Mouse (Mus musculus) R1 (cell line): Measurements from ENCODE around the gene Hoxd8.
A peak's percentile ranks its signal among the peaks of the same experiment; 100 is the strongest.

Source experiments
- DNase-seq: peaks from one replicate; pipeline ENCODE4 v3.0.0-alpha.2; 2018; ENCODE audit warnings: low read depth, low spot score

The Hoxd8 gene

DNA sequence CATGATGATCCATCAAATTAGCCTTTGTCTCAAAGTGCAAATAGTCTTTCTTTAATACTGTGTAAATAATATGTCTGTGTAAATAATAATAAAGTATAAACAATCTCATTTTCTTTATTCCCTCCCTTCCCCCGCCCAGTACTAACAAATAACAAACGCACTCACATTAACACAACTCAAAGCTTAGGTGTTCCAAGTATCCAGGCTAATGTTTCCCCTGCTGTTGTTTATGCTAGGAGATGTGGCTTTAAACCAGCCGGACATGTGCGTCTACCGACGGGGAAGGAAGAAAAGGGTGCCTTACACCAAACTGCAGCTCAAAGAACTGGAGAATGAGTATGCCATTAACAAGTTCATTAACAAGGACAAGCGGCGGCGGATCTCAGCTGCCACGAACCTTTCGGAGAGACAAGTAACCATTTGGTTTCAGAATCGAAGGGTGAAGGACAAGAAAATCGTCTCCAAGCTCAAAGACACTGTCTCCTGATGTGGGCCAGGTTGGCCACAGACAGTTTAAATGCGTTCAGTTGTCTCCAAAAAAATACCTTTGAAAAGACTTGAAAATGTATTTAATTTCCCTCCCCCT is 34.7 kb upstream of the Hoxd8 start:
- peak; percentile 21 for DNase-seq

DNA sequence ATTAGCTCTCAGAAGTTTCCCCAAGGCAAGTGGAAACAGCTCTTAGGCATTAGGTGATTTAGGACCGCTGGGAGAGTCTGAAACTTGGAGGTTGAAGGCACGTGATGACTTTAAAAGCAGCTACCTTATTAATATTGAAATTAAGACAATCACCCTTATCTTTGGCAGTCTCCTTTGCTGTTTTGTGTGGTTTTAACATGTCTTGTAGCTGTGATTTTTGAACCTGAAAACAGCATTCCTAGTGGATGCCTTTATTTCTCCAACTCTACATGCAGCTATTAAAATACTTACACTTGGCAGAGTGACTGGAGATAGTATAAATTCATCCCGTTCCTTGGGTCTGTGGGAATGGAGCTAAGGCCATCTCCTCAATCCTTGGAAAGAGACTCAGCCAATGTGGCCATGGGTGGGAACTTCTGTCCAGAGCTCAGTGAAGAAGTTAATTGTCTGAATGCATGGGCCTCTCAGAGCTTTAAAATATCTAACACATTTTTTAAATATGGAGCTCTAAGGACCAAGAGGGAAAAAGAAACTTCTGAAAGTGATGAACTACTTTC is 33.7 kb upstream of the Hoxd8 start:
- DNase-seq = no peak

DNA sequence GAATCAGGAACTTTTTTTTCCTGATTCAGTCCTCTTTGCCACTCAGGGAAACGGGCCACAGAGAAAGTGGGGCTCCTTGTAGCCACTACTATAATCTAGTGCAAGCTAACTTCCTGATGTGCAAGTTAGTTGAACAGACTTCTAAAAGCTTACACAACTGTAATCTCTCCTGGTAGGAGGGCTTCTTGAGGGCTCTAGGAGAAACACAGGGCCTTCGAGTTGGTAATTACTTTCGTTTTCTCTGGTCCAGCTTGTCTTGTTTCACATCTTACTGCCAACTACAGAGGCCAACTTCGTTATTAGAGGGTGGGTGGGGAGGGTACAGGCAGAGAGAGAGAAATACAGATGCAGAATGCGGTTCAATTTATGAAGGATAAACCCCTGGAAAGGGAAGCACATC is 32.6 kb upstream of the Hoxd8 start:
- no peak for DNase-seq

DNA sequence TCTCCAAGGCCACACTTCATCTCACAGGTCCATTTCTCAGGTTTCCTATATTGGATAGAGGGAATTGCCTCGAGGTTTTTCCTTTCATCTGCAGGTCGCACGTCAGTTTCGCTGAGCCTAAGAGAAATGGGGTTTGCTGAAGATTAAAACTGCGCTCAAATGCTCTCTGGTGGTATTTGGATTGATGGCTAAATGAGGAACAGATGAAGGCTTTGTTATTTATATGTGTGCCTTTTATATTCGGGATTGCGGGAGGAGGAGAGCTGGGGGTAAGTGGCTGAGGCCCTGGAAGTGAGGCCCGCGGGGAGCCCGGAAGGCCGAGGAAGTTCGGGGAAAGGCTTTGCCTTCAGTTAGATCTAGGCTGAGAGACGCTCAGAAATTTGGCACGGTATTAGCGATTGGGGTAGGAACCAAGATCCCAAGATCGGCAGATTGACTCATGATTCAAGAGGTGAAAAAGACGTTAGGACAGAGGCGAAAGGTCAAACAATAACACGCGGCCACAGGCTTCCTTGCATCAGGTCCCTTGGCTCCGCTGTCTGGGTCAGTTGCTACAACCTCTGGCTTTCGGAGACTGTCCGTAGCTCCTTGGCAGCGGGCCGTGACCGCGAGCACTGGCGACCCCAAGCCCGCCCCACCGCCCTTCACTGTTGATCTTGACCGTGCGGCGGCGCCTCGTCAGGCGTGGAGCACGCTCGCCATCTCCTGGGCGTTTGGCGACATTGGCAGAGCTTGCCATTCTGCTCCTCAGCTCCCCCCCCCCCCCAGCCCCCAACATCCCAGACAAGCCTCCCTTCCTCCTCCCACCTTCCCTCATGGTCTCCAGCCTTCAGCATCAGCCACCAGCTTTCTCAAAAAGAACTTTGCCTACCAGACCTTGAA is 31.7 kb upstream of the Hoxd8 start:
- DNase-seq = peak; percentile 85

DNA sequence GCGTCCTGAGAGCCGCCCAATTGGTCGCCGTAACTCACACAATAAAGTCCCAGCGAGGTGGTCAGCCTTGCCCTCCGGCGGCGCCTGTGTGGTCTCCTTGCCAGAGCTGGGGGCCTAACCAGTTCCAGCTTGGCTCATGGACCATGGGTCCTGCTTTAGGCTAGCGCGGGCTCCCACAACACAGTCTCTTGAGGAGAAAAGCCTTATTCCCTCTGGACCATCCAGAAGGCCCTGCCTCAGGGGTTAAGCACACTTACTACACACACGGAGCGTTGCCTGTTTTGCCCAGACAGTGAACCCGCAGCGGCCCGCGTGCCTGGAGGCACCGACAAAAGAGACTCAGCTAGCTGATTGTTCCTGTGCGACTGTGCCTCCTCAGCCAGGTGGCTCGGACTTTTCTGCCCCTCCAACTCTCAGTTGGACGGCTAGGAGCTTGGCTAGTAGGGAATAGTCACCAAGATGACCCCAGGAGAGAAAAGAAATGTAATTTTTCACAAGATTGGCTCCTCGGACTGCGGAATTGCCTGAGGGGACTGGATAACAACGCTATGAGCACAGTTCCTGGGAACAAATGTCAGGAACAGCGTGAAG is 30.5 kb upstream of the Hoxd8 start:
- no peak for DNase-seq

DNA sequence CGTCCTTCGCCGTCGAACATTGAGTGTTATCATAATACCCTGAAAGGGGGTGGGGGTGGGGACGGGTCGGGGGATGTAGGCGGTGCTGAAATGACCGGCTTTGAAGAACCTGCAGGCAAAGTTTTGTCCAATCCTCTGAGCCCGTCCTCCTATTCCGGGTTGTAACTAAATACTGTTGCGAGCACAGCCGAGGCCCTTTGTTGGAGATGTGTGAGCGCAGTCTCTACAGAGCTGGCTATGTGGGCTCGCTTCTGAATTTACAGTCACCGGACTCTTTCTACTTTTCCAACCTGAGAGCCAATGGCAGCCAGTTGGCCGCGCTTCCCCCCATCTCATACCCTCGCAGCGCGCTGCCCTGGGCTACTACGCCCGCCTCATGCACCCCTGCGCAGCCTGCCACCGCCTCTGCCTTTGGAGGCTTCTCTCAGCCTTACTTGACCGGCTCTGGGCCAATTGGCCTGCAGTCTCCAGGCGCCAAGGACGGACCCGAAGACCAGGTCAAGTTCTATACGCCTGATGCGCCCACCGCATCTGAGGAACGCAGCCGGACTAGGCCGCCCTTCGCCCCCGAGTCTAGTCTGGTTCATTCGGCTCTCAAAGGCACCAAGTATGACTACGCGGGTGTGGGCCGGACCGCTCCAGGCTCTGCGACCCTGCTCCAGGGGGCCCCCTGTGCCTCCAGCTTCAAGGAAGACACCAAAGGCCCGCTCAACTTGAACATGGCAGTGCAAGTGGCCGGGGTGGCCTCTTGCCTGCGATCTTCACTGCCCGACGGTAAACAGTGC is 29.3 kb upstream of the Hoxd8 start, which contains the start of gene Hoxd12:
Hoxd12 (plus strand) TSS at position 133 of the 785 bp plus-strand sequence.
- DNase-seq = peak; percentile 39

DNA sequence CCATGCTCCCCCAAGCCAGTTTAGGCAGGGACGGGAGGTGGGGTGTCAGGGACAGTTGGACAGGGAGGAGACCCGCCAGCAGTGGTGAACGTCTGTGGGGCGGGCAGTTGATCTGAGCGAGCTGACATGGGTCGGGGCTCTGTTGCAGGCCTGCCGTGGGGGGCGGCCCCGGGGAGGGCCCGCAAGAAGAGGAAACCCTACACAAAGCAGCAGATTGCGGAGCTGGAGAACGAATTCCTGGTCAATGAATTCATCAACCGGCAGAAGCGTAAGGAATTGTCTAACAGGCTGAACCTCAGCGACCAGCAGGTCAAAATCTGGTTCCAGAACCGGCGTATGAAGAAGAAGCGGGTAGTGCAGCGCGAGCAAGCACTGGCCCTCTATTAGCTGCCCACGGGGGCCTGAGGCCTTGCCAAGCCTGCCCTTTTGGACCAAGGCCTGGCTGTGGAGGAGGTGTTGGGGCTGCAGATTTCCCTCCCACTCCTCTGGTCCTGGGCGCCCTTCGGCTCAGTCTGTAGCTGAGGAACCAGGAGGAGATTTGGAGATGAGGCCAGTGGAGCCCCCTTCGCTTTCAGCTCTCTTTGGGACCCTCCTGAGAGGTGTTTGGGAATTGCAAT is 28.6 kb upstream of the Hoxd8 start:
- peak; percentile 26 for DNase-seq

DNA sequence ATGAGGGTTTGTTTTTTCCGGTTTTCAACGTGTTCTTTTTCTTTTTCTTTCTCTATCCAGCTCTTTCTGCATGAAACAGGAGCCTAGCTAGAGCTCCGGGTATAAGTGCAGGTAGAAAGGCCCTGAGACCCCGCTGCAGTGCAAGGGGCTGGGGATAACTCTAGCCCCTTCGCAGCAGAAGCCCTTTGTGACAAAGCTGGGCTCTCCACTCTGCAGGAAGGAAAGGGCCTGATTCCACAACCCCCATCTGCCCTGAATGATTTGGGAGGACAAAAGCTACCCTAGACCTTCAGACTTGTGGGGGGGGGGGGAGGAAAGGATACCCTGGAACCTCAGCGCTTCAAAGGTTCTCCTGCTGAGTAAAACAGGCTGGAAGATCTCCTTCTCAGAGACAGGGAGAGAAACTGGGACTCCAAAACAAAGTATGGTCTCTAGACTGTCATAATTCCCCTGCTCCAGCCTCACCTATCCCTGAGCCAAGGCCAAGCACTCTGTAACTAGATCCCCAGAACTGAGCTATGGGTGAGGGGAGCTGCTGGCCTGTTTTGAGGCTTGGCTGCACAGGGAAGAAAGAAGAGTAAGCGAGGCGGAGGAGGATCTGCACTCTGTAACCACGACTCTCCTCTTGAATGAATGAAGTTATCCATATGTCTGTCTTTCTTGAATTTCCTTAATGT is 27.9 kb upstream of the Hoxd8 start:
- DNase-seq = no peak

DNA sequence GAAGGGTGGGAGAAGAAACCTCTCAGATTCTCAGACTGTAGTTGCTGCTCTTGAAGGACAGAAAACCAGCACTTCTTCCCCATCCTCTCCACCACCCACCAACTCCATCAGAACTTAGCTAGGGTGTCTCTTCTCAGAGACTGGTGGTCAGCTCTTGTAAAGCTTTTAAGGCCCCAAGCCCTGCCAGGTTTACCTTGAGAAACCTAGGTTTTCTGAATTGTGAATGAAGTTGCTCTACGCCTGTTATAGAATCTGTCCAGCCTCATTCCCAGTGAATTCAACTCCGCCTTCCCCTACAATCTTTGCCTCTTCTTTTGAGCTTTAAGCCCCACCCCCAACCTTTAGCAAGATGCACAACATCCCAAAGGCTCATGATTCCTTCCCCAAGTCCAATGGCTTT is 27.3 kb upstream of the Hoxd8 start:
- DNase-seq = no peak

DNA sequence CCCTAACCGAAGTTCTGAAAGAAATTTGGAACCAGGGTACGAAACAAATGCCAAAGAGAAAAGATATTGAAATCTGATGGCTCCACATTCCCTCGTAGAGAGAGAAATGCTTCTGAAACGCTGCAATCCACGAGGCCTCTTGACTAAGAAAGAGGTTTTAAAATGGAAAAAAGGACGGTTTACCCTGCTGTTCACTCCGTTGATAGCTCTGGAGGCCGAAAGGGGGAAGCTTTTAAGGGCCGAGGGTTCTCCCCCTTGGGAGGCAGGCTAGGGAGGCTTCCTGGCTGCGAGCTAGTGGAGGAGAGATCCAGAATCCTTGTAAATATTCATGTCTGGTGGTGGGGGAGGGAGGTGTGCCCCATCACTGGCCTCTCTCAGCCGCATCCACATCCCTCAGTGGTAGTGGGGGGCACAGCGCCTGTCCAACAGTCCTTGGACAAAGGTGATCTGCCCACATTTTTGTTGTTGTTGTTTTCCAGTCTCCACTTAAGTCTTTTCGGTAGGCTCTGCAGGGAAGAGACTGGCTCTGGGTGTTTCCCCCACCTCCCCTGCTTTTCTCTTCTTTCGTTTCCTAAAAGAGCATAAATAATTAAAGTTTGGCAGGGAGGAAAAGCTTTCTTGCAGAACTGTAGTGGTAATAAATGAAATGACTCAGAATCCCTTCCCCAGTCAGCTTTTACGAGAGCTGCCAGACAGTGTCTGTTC is 25.4 kb upstream of the Hoxd8 start, which contains the start of gene Hoxd11:
Hoxd11 (plus strand) TSS at position 667 of the 705 bp plus-strand sequence.
- peak; percentile 41 for DNase-seq

DNA sequence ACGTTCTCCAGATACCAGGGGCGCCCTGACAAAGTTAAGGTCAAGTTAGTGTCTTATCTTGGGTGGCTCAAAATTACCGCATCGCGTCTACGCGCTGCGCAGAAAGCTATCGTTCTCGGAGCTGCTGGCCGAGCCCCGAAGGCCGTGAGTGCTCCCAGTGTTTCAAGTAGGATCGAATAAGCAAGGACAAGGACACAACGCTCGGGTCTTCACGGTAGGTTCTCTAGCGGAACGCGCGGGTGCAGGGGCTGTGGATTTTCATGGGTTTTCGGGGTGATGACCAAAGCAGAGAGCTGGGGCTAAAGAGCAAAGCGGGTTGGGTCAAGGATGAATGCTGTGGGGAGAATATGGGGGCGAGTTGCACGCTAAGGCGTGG is 24.8 kb upstream of the Hoxd8 start:
- DNase-seq = peak; percentile 60

DNA sequence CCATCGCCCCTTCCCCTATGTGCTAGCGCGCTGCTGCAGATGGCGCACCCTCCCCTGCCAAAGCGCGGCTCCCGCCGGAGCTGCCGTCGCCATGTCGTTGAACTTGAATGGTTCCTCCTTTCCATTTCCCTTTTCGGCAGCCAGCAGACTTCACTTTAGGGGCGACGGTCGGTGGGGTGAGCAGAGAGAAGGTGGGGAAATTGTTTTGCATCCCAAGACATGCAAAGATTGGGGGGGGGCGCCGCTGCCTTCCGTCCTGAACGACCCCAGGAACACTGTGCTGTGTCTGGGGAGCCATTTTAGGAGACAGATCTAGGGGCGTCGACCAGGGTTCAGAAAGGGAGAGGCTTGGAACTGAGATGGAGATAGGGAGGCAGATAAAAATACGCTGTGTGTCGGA is 24.4 kb upstream of the Hoxd8 start:
- peak; percentile 57 for DNase-seq

DNA sequence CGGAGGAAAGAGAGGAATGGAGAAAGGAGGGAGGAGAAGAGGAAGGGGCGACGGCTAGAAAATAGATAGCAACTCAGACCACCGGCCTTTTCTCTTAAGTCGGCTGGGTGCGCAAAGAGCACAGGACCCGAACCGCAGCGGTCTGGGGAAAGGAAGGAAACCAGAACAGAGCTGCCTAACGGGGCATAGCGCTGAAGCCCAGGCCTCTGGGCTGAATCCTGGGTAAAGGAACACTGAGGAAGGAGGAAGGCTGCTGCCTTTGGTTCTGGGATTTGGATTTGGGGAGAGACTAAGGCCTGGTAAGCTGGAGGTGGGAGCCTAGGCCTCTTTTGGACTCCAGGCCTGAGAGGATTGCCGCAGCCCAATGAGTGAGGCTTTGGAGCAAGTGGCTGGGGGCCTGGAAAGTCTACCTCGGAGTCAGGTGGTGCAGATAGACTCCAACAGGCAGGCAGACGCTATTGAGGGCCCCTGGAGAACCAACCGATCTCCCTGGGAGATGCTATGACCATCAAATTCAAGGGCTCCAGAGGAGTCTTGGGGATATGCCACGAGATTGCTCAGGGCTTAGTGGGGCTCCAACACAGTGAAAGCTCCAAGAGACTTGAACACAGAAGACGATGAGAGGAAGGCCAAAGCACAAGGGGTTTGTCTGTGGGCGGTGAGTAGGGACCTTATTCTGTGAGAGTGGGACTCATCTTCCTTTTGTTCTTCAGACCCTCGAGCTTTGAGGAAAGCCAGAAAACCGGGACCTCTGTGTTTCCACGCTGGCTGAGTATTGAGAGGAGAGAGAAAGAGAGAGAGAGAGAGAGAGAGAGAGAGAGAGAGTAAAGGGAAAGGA is 23.6 kb upstream of the Hoxd8 start:
- DNase-seq = peak; percentile 41

DNA sequence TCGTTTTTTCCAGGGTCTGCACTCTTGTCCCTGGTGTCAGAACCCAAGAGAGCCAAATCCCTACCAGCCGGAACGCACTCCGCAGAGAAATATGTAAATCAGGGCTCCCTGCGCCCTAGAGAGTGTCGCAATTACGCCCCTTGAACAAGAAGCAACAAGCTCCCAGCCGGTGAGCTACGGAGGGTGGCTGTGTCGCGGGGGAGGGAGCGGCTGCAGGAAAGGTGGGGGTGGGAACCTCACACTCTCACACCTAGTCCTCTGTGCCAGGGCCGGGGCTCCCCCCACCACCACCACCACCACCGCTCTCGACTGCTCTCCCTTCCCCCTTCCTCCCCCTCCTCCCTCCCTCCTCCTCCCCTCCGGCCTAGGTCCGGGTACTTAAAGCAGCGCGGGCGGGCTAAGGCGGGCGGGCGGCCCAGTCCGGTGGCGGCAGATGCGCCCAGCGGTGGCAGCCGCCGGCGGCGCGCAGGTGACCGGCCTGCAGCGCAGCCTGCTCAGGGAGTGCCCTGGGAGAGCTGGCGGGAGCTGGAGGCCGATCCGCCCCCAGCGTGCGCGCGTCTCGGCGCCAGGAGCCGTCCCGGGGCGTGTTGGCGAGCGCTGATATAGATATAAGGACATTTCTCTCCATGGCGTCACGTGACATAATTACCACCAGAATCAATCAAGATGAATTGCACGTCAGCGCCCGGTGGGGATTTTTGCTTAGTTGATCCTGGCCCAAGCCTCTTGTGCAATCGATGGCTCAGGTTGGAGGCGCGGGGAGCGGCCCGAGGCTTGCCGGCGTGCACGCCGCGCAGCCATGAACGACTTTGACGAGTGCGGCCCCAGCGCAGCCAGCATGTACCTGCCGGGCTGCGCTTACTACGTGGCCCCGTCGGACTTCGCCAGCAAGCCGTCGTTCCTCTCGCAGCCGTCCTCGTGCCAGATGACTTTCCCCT is 22.6 kb upstream of the Hoxd8 start:
- DNase-seq = peak; percentile 81

DNA sequence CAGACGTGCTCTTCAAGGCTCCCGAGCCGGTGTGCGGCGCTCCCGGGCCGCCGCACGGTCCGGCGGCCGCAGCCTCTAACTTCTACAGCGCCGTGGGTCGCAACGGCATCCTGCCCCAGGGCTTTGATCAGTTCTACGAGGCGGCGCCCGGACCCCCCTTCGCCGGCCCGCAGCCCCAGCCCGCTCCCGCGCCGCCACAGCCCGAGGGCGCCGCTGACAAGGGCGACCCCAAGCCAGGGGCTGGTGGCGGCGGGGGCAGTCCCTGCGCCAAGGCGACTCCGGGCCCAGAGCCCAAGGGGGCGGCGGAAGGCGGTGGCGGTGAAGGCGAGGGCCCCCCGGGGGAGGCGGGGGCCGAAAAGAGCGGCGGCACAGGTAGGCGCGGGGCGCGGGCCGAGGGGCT is 21.6 kb upstream of the Hoxd8 start:
- DNase-seq = peak; percentile 27

DNA sequence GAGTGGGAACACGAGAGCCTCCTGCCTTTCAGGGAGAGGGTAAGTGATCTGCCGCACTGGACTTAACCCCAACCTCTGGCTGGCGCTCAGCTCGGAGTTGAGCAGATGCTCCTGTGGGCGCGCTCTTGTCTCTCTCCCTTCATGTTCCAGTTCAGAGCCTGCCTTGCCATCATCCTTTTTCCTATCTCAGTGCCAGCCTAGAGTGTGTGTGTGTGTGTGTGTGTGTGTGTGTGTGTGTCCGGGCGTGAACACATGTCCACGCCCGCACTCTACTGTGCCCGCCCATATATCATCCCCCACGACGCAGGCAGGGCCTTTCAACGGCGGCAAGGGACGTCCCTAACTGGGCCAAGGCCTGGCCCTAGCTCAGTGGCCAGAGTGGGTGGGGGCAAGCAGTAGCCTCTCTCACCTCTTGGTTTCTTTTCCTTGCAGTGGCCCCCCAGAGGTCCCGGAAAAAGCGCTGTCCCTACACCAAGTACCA is 20.9 kb upstream of the Hoxd8 start:
- peak; percentile 54 for DNase-seq

DNA sequence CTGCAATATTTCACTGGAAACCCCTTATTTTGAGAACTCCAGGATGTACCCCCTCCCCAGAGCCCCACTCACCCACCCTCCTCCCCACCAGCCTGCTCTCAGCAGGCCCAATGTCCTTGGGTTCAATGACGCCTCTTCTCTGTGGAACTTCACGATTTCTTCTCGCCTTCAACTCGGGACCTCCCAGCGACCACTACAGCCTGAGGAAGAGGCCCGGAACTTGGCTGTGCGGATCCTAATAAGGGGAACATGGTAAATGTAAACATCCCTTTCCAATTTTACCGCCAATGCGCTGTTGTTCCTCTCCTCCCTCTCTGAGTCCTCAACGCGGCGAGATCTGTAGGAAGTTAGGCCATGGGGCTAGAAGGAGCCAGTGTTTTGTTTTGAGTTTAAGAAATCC is 20.3 kb upstream of the Hoxd8 start:
- DNase-seq = peak; percentile 12
